Mouse (Mus musculus): Measurements from ENCODE around the gene Ccni.

- TF ChIP-seq BHLHE40 (IDR thresholded peaks at IDR 0.05; ENCODE audit: low read depth, low read length) (no peak), CTCF (conservative IDR thresholded peaks at IDR 0.05 in 1 of 2, IDR thresholded peaks at IDR 0.05 in 1 of 2; ENCODE audit: low read depth in 2 of 2, low read length in 2 of 2) (peak in 1 of 2 experiments; percentile 64; a peak in 3 of 4 replicates), UBTF (IDR thresholded peaks at IDR 0.05; ENCODE audit: low read depth, low read length) (no peak), USF1 (IDR thresholded peaks at IDR 0.05; ENCODE audit: low read depth, low read length) (no peak), MAX (IDR thresholded peaks at IDR 0.05; ENCODE audit: low read length) (no peak), EP300 (IDR thresholded peaks at IDR 0.05; ENCODE audit: low read length) (no peak), TCF12 (IDR thresholded peaks at IDR 0.05; ENCODE audit: low read depth, low read length) (no peak), ZC3H11A (IDR thresholded peaks at IDR 0.05; ENCODE audit: low read depth, low read length) (no peak)
These were observed 26.0 kb downstream of the Ccni start for GRCm38 (mm10) chr5:93180252-93180651.

Measured in CH12.LX (cell line).